Mouse (Mus musculus) layer of hippocampus, adult 9-10 months (tissue): Measurements from ENCODE around the gene Ptprn2.
"Not testable (repeated sequence)": the region's sequence is repeated elsewhere in the genome, so short reads cannot be mapped to it uniquely, and the experiment has no call there.

Experiments used
- DNase-seq: peaks from one replicate; pipeline ENCODE4 v3.0.0; 2022; ENCODE audit warnings: low spot score

Ptprn2 gene

DNA sequence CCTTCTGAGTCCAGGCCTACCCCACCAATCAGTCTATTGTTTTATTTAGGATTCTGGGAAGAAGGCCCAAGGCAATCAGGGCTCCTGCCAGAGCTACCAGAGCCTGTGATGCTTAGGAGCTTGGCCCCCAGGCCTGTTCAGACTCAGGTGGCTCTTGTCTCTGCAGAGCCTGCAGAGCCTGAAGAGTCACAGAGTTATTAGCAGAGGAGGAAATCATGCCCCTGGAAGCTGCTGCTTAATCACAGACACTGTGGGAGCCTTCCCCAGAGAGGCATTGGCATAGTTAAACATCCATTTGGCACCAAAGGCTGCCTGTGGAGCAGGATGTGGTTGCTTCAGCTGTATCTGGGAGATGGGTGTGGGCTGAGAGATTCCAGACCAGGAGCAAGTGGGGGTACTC, 30.3 kb downstream of the Ptprn2 start:
- DNase-seq: no peak

DNA sequence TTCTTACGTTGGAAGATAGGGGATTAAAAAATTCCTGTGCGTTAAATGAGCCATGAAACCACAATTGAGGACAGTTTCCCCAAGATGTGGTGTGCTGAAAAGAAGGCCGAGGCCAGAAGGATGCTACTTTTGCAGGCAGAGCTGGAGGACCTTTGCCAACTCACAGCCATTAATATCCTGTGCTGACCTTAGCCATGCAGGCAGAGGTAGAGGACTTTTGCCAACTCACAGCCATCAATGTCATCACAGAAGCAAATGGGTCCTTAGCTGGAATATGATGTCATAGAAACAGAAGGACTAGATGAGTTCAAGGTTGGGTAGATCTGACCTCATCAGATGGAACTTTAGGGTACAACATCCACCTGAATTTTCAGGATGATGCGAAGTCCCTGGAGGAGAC, 43.3 kb downstream of the Ptprn2 start:
- no peak for DNase-seq

DNA sequence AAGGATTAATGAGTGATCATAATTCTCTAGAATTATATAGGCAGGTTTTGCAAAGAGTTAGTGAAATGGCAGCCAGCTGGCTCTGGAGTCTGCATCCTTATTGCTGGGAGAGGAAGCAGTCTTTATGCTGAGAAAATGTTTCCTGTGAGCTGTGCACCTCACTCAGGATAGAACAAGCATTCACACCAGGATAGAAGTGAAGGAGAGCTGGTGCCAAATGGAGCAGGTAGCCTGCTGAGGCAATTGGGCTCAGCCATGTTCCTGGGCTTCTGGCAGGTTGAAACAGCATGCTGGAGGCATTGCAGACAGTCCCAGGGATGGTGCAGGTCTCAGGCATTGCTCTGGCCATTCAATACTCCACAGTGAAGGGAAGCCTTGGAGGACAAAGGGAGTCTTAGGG, 47.8 kb downstream of the Ptprn2 start:
- DNase-seq: no peak

DNA sequence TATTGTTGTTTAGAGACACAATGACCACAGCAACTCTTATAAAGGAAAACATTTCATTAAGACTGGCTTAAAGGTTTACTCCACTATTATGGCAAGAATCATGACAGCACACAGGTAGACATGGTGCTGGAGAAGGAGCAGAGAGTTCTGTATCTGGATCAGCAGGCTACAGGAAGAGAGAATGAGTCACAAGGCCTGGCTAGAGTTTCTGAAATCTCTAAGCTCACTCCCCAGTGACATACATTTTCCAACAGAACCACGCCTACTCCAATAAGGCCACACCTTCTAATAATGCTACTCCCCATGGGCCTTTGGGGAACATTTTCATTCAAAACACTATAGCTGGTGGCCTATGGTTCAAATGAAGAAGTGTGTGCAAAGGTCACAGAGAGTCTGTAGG, 53.8 kb downstream of the Ptprn2 start:
- DNase-seq: no peak

DNA sequence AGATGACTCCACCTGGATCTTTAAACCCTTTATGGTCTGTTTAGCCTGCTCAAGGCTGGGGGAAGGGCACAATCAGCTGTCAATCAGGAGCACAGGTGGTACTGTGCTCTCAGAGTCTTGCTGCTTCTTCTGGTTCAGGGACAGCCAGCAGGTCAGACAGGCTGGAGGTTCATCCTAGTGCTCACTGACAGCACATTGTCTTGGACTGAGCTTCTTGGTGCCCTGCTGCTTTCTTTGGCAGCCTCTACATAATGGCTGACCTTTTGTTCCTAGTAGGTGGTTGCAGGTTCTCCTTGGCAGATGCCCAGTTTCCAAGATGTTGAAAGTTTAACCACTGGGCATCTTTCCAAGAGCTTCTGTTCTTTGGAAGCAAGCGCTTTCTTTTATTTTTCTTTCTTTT, 55.1 kb downstream of the Ptprn2 start:
- no peak for DNase-seq

DNA sequence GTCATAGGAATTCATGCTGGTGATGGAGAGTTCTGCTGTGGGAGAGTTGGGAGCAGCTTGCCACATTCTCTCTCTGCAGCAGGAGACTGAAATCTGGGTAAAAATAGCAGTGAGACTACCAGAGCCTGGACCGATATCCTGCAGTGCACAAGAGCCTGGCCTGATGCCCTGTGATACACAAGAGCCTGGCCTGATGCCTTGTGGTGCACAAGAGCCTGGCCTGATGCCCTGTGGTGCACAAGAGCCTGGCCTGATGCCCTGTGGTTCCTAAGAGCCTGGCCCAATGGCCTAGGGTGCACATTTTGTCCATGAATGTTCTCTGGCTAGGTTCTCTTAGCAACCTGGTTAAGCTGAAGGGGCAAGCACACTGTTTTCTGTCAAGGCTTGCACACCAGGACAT, 64.5 kb downstream of the Ptprn2 start:
- no peak for DNase-seq

DNA sequence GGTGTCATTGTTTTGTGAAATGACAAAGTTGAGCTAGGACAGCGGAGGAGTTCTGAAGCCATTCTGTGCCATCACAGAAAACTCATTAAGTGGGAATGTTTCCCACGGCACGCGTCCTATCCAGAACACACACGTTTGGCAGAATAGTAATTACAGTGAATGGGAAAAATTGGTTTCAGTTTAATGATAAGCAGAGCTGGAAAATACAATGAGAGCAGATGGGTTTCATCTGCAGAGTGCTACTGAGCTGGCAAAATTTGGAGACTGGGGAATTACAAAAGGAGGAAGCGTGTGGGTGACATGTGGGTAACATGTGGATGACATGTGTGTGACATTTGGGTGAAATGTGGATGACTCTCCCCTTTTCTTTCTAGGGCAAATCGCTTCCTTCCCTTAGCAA, 66.0 kb downstream of the Ptprn2 start:
- DNase-seq: no peak

DNA sequence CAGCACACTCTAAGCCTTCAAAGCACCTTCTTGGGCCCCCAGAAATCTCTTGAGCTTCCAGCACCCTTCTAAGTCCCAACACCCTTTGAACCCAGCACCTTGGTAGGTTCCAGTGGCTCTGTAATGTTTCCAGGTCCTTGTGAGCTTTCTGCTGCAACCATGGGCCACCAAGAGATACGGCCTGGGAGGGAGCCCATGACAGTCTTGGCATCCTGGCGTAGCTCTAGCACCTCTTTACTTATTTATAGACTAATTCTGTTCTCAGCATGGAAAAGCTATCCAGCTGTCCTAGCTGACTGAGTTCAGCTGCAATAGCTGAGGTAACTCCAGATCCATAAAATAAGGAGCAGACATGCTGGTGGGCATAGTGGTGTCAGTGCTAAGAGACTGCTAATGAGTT, 66.8 kb downstream of the Ptprn2 start:
- DNase-seq: no peak

DNA sequence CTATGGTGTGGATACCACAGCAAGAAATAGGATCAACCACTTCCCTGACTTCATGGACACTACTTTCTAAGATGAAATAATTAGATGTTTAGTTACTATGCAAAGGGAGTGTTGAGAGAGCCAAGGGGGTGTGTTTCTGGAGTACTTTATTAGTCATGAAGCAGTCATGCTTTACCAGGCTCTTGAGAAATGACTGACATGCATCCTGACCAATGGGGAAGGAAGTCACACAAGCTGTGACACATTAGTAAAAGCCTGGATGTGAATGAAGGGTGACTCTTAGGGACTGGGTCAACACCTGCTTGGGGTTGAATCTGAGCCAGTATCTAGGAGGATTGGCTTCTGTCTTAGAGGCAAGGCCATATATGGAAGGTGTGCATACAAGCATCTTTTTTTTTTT, 67.8 kb downstream of the Ptprn2 start:
- no peak for DNase-seq

DNA sequence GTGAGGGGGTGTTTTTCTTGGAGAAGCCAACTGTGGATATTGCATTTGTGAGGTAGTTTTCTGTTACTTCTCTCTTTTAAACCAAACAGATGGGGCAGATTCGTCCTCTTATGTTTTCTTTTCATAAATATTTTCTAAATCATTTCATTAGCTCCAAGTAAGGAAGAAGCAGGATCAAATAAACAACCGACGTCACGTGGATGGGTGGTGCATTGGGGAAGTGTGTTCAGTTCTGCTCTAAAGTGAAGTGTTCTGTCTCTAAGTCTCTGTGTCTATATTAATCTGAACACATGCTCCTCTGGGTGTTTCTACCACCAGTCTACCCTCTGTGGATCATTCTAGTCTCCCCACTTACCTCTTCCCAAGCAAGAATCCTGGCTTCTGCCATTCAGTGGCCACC, 70.4 kb downstream of the Ptprn2 start:
- no peak for DNase-seq

DNA sequence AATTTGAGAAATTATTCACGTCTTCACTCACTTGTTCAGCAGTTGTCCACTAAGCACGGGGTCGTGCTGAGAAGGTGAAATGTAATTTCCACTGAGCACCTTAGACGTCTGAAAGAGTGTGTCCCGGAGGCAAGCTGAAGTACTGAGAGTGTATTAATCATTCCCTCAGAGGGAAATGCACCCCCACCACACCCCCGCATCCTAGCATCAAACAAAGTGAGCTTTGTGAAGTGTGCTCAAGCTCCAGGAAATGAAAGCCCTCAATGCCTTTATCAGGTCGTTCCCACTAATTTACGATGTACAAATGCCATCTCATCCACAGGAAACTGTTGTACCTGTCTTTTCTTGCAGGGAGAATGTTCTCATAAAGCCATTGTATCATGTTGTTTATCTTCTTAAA, 78.9 kb downstream of the Ptprn2 start:
- DNase-seq: no peak

DNA sequence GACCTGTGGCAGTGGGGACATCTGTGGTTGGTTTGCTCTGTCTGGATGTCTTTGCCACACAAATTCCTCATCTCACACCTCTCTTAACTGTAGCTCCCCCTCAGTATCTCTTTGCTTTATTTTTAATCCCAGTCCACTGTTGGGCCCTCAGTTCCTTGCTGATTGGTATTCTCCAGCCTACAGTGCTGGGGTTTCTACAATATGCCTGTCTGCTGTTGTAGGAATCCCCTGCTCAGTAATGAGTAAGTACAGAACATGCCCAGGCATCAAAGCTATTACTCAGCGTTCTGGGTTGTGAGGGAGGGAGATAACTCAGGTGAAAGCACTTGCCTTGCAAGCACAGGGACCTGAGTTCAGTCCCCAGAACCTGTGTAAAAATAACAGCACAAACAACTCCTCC, 81.2 kb downstream of the Ptprn2 start:
- DNase-seq: no peak

DNA sequence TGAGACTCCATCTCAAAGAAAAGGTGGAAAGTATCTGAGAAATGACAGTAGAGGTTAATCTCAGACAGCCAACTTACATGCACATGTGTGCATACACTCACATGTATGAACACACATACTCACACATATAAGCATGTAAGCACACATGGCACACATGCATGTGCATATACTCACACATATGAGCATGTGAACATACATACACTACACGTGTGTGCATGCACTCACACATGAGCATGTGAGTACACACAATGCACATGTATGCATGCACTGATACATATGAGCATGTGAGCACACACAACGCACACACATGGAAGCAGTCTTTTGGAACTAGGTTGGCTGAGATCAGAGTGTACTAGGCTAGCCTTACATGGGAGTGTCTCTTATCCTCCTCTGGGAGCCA, 81.7 kb downstream of the Ptprn2 start:
- no peak for DNase-seq

DNA sequence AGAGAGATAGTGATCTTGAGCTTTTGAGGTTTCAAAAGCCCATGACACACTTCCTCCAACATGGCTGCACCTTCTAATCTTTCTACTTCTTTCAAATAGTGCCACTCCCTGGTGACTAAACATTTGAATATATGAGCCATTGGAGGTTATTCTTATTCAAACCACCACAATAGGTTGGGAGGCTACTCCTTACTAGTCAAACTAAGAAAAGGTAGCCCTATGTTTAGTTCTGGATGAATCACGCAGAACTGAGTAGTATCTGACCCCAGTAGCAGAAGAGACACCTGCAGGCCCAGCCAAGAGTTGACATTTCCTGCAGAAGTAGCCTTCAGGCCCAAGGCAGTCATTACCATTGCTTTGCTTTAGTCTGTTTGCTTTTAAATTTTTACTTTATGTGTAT, 84.0 kb downstream of the Ptprn2 start:
- DNase-seq: no peak

DNA sequence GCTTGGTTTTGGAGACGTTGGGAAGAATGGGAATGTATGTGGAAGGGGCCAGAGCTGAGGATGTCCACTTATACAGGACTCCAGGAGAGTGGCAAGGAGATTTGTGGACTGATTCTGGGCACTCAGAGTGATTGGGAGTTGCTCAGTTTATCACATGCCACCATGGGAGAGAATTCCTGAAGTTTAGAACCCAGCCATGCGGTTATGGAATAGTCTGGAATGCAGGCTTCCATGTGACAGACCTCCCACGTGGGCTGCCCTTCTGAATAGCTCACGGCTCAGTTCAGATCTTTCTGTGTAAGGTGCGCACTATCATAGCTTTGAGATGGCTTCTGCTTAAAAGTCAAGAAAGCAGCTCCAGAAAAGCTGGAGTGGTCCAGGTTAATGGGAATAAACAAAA, 88.6 kb downstream of the Ptprn2 start:
- no peak for DNase-seq

DNA sequence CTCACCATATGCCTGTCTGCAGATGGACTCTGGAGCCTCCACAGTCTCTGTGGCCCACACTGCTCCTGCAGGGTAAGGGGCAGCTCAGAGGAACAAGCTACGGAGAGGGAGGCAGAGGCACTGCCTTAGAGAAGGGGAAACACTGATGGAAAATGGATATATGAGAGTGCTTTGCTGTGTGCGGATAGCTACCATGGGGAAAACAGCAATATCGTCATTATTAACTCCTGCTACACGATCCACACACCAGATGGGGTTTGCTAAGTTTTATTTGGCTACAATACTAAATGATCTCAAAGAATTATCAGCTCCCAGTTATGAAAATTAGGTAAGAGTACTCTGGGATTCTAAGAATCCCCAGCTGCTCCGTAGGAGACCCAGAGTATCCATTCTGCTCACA, 89.2 kb downstream of the Ptprn2 start:
- DNase-seq: no peak

DNA sequence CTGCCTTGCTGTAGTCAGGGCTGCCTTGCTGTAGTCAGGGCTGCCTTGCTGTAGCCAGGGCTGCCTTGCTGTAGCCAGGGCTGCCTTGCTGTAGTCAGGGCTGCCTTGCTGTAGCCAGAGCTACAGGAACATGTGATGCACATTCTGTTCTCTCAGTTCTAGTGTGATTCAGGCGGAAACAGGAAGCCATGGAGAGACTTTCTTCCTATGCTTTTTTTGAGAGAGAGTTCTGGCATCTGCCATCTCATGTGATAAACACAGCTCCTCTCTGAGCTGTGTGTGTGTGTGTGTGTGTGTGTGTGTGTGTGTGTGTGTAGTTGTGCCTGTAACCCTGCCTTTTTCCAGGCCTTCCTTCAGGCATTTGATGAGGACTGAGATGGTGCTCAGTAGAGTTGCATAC, 92.4 kb downstream of the Ptprn2 start:
- DNase-seq: not testable (repeated sequence)

DNA sequence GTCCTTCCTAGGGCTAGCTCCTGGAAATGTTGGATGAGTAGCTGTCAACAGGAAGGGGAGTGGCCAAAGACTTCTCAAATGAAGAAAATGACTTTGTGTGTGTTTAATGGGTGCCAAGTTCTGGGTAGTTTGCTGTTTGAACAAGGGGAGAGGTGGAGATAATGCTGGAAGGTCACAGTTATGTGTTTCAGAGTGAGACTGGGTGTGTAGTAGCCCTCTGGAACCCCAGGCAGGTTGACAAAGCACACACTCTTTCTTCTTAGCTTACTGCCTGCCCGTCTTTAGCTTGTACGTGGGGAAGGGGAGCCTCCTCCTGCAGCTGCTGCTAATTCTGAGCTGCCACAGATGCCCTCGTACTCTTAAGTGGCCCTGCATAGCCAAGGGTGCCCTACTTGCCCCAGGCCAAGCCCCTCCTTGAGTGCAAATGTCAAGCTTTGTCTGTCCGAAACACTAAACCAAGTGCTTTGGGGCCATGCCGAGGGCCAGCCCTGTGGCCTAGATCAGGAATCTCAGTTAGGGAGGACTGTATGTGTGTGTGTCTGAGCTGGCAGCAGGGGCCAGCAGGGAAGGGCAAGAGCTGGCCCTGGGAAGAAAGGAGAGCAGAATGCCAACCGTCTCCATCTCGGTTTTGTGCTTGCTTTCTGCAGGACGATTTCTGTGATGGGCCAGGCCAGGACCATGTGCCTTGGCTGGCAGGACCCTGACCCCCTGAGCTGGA, 95.5 kb downstream of the Ptprn2 start:
- no peak for DNase-seq

DNA sequence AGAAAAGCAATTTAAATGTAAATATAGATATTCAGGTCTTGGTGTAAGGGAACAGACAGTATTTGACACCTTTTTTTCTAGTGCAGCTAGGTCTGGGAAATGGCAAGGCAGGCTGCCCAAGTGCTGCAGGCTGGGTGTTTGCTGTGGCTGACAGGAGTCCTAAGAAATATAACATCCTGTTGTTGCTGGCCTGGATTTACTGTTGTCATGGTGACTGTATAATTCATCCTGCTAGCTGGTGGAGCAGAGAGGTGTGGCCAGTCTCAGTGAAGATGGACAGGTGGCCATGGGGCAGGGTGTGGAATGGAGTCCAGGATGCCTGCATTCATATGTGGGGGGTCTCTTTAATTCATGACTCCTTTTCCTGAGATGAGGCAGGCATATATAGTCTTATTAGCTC, 96.3 kb downstream of the Ptprn2 start:
- DNase-seq: no peak

DNA sequence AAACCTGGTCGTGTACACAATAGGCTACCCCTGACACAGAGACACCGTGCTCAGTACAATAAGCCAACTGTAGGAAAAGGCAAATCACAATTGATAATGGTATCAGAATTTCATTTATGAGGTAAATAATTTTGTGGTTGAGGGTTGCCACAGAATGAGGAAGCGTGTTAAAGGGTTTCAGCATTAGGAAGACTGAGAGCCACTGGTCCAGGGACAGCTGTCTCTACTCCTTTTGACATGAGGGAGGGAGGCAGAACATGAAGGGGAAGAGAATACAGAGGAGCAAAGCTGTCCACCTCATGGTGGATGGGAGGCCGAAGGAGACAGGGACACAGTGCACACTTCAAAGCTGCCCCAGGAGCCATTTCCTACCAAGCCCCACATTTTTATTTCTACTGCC, 97.3 kb downstream of the Ptprn2 start:
- DNase-seq: no peak

DNA sequence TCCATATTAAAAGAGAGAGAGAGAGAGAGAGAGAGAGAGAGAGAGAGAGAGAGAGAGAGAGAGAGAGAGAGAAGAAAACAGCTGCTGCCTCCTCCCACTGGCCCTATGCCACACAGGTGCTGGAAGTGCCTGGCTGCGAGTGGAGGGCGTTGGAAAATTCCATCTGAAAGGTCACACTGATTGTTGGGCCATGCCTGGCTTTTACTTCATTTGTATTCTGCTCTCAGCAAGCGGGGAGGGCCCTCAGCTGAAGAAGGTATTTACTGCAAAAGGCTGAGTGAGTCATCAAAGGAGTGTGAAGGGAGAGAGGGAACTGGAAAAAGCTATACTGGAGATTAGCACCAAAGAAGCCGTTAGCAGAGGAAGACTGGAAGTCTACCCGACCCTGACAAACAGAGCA, 99.5 kb downstream of the Ptprn2 start:
- DNase-seq: no peak

DNA sequence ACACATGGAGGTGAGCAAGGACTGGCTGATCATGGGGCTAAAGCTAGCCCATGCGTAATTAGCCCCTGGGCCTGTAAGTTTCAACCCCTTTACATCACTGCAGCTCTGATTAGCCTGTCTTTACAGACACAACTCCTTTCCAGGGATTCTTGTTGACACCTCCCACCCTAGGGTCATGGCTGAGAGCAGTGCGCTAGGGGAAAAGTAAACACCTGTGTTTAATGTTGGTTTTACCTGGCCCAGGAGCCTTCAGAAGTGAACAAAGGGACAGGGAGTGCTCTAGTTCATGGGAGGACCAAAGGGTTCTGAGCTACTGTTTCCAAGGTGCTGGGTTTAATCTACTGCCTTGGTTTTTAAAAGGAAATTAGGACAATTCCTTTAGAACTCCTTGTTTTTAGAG, 100.6 kb downstream of the Ptprn2 start:
- no peak for DNase-seq

DNA sequence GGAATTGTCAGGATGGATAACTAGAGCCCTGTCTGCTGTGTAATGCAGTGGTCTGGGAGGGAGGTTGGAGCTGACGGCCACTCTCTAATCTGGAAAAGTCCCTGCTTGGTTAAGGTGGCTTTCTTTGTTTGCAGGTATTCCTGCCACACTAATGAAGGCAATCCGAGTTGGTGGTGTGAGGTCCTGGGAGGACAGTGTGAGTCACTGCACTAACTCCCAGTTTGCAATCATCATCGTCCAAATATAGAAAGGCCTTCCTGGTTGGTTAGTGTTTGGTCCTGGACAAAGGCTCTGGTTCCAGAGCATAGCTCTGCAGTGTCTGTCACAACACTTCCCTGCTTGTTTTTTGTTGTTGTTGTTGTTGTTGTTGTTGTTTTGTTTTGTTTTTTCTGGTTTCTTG, 102.0 kb downstream of the Ptprn2 start:
- no peak for DNase-seq

DNA sequence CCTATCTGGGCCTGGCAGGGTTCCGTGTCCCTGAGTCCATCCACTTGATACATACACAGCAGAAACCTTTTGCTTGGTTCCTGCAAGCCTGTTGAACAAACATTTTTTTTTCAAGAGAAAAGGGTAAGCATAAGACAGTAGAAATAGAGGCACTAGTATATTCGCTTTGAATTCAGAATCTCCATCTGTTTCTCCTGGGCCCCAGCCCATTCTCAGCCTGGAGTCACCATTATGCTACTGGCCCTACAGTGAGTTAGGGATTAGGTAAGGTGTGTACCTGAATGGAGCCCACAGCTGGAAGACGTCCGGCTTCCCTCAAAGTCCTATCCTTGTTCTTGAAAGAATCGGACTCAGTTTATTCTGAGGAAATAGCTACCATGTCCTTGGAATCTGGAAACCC, 104.6 kb downstream of the Ptprn2 start:
- no peak for DNase-seq

DNA sequence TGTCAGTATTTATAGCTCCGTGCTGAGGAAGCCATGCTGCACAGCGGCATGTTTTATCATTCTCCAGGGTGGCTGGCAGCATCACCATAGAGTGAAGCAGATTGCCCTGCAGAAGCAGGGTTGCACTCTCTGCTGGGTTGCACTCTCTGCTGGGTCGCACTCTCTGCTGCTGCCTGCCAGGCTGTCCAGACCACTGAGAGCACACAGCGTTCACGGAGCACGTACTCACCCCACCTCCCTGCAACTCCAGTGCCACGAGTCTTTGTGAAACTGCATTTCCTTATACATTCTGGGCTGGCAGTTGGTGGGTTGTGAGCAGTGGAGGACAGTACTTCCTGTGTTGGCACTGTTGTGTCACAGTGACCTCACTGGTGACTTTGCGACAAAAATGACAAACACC, 108.9 kb downstream of the Ptprn2 start:
- no peak for DNase-seq
